Mouse (Mus musculus) forebrain, embryonic 14.5 days (tissue): ENCODE data around the gene Anxa4. TPM values are rescaled to one million over a fixed set of nuclear protein-coding genes. Genes with fewer than 3 reads are reported as not detected.

Experiments
- ATAC-seq: fragments of 200-750 bp; cut with Nextera tagmentation; 2 replicates; pipeline ENCODE4 v1.8.0; 2017; ENCODE audit warnings: mild to moderate bottlenecking, moderate library complexity
- DNase-seq: peaks from one replicate; pipeline ENCODE4 v3.0.0-alpha.2; 2015; ENCODE audit warnings: low spot score
- H3K27ac ChIP-seq: fragments of 300-500 bp; sonication (generic); 2 replicates; pipeline ENCODE4 v1.5.1; 2014; ENCODE audit warnings: low read depth, mild to moderate bottlenecking, control low read depth, low read length, moderate library complexity
- H3K27me3 ChIP-seq: fragments of 300-500 bp; sonication (generic); replicated peaks from 2 replicates; pipeline ENCODE4 v1.6.1; 2014; ENCODE audit warnings: low read length, control low read depth, mixed read lengths; ENCODE audit not compliant: control insufficient read depth, insufficient read depth
- H3K36me3 ChIP-seq: fragments of 300-500 bp; sonication (generic); 2 replicates; pipeline ENCODE4 v1.6.1; 2014; ENCODE audit warnings: low read length, control low read depth; ENCODE audit not compliant: control insufficient read depth, insufficient read depth
- H3K4me1 ChIP-seq: fragments of 300-500 bp; sonication (generic); 2 replicates; pipeline ENCODE4 v1.6.1; 2014; ENCODE audit warnings: antibody characterized with exemption, low read length, control low read depth; ENCODE audit not compliant: control insufficient read depth, insufficient read depth
- H3K4me2 ChIP-seq: fragments of 300-500 bp; sonication (generic); 2 replicates; pipeline ENCODE4 v1.6.1; 2014; ENCODE audit warnings: mild to moderate bottlenecking, control low read depth, low read length
- H3K4me3 ChIP-seq: fragments of 300-500 bp; sonication (generic); 2 replicates; pipeline ENCODE4 v1.5.1; 2014; ENCODE audit warnings: low read depth, low read length, control low read depth
- H3K9ac ChIP-seq: fragments of 300-500 bp; sonication (generic); 2 replicates; pipeline ENCODE4 v1.6.1; 2014; ENCODE audit warnings: mild to moderate bottlenecking, low read length, control low read depth, moderate library complexity
- H3K9me3 ChIP-seq: fragments of 300-500 bp; sonication (generic); replicated peaks from 2 replicates; pipeline ENCODE4 v1.6.1; 2016; ENCODE audit warnings: low read length, control low read depth, mixed read lengths; ENCODE audit not compliant: control insufficient read depth
- WGBS: fragments of 180-500 bp; shearing (Covaris S2); extraction: QIAGEN DNeasy Blood & Tissue Kit; methylation state at CpG from one replicate; pipeline ENCODE4 v1.1.7; 2014; 5-methylcytosine and 5-hydroxymethylcytosine counted together
- polyA plus RNA-seq: library from polyadenylated mRNA; unstranded; fragments of >200 nt; fragmentation: Nextera tagmentation; extraction: Ambion mirVana; gene quantifications from 2 replicates; pipeline ENCODE4 v1.2.1, GENCODE M21; 2014

The Anxa4 gene
- 6.5 and 7.2 TPM in 2 replicates for polyA plus RNA-seq

- peak within 1 kb of the TSS; percentile 38 for H3K4me3 ChIP-seq
- H3K9ac ChIP-seq, result peak within 1 kb of the TSS; percentile 52
- DNase-seq (peak; percentile 46), ATAC-seq (0 out of 2 replicates have a peak, but pooled peaks have one; percentile 29)
- H3K27ac ChIP-seq, result no peak within 1 kb of the TSS
- no peaks in the 10 kb centered on the region for H3K9me3 ChIP-seq
- WGBS, result under 1% methylated on average over 41 of the region's 41 CpGs
- H3K4me1 ChIP-seq, result peaks cover 10% of the 10 kb centered on the region
- H3K36me3 ChIP-seq, result no peaks in the 10 kb centered on the region
- peak within 1 kb of the TSS; percentile 81 for H3K4me2 ChIP-seq
- 0 out of 2 replicates have a peak, but pooled peaks cover 10% of the 10 kb centered on the region for H3K27me3 ChIP-seq
Measured at GRCm38 (mm10) chr6:86793021-86793815, at the start of gene Anxa4. Gene Anxa4 (minus strand): TSS chr6:86793584.

GRCm38 (mm10) chr6:86841949-86842348 is 48.6 kb upstream of the Anxa4 start:
- no peak overlapping the region for H3K4me3 ChIP-seq
- ATAC-seq, result no peak
- no peak overlapping the region for H3K9ac ChIP-seq
- H3K36me3 ChIP-seq, result no peaks in the 10 kb centered on the region
- H3K27ac ChIP-seq, result no peak overlapping the region
- no peak overlapping the region for H3K4me2 ChIP-seq
- DNase-seq, result no peak
- H3K27me3 ChIP-seq, result no peaks in the 10 kb centered on the region
- H3K9me3 ChIP-seq, result no peaks in the 10 kb centered on the region
- 67% methylated on average over 3 of the region's 3 CpGs for WGBS
- H3K4me1 ChIP-seq, result no peaks in the 10 kb centered on the region

- Histone ChIP-seq H3K27me3 (no peaks in the 10 kb centered on the region), H3K4me2 (no peak overlapping the region), H3K4me3 (no peak overlapping the region), H3K9ac (no peak overlapping the region), H3K9me3 (no peaks in the 10 kb centered on the region), H3K36me3 (no peaks in the 10 kb centered on the region), H3K27ac (no peak overlapping the region), H3K4me1 (no peaks in the 10 kb centered on the region)
- DNase-seq (no peak), ATAC-seq (no peak)
- WGBS, result 67% methylated on average over 2 of the region's 2 CpGs
Measured at GRCm38 (mm10) chr6:86839089-86839488, 45.7 kb upstream of the Anxa4 start.

GRCm38 (mm10) chr6:86832802-86833502 is 39.6 kb upstream of the Anxa4 start:
- 75% methylated on average over 13 of the region's 13 CpGs for WGBS
- Histone ChIP-seq H3K4me3 (no peak overlapping the region), H3K4me1 (no peaks in the 10 kb centered on the region), H3K27me3 (no peaks in the 10 kb centered on the region), H3K9me3 (no peaks in the 10 kb centered on the region), H3K9ac (no peak overlapping the region), H3K27ac (no peak overlapping the region), H3K36me3 (no peaks in the 10 kb centered on the region), H3K4me2 (no peak overlapping the region)
- DNase-seq (no peak), ATAC-seq (no peak)

GRCm38 (mm10) chr6:86830738-86831500 is 37.5 kb upstream of the Anxa4 start:
- Histone ChIP-seq H3K4me2 (no peak overlapping the region), H3K4me1 (no peaks in the 10 kb centered on the region), H3K36me3 (no peaks in the 10 kb centered on the region), H3K27ac (no peak overlapping the region), H3K4me3 (no peak overlapping the region), H3K9me3 (no peaks in the 10 kb centered on the region), H3K27me3 (no peaks in the 10 kb centered on the region), H3K9ac (no peak overlapping the region)
- WGBS, result 78% methylated on average over 10 of the region's 10 CpGs
- DNase-seq (no peak), ATAC-seq (no peak)

GRCm38 (mm10) chr6:86829768-86830167 is 36.4 kb upstream of the Anxa4 start:
- no peaks in the 10 kb centered on the region for H3K27me3 ChIP-seq
- WGBS, result 80% methylated on average over 6 of the region's 6 CpGs

GRCm38 (mm10) chr6:86827432-86827831 is 34.0 kb upstream of the Anxa4 start:
- no peak for DNase-seq
- Histone ChIP-seq H3K9me3 (no peaks in the 10 kb centered on the region), H3K9ac (no peak overlapping the region), H3K36me3 (no peaks in the 10 kb centered on the region), H3K27ac (no peak overlapping the region), H3K4me1 (no peaks in the 10 kb centered on the region), H3K4me2 (no peak overlapping the region), H3K27me3 (no peaks in the 10 kb centered on the region), H3K4me3 (no peak overlapping the region)
- WGBS, result 84% methylated on average over 2 of the region's 2 CpGs
- ATAC-seq, result no peak

More at GRCm38 (mm10) chr6:86829768-86830167, 36.4 kb upstream of the Anxa4 start:
- Histone ChIP-seq H3K9me3 (no peaks in the 10 kb centered on the region), H3K36me3 (no peaks in the 10 kb centered on the region), H3K4me3 (no peak overlapping the region), H3K9ac (no peak overlapping the region), H3K4me1 (no peaks in the 10 kb centered on the region), H3K27ac (no peak overlapping the region), H3K4me2 (no peak overlapping the region)
- ATAC-seq, result no peak
- no peak for DNase-seq

GRCm38 (mm10) chr6:86824401-86824800 is 31.0 kb upstream of the Anxa4 start:
- Histone ChIP-seq H3K4me2 (no peak overlapping the region), H3K9me3 (no peaks in the 10 kb centered on the region), H3K4me3 (no peak overlapping the region), H3K9ac (no peak overlapping the region), H3K36me3 (no peaks in the 10 kb centered on the region), H3K4me1 (no peaks in the 10 kb centered on the region), H3K27me3 (no peaks in the 10 kb centered on the region), H3K27ac (no peak overlapping the region)
- ATAC-seq (no peak), DNase-seq (no peak)
- 93% methylated on average over 7 of the region's 7 CpGs for WGBS
